Mouse (Mus musculus) CH12.LX (cell line): ENCODE measurements around the gene Gm16253. TPM values are rescaled to one million over a fixed set of nuclear protein-coding genes. Genes with fewer than 3 reads are reported as not detected.

Experiments used
- DNase-seq: peaks from one replicate; pipeline ENCODE4 v3.0.0-alpha.2; 2013; ENCODE audit errors: extremely low read depth
- H3K27ac ChIP-seq: 2 replicates; pipeline ENCODE4 v1.5.1; 2012; ENCODE audit warnings: low read depth, mild to moderate bottlenecking, control low read depth, moderate library complexity; ENCODE audit not compliant: insufficient read depth
- H3K27me3 ChIP-seq: replicated peaks from 2 replicates; pipeline ENCODE3; 2012; ENCODE audit warnings: inconsistent platforms
- H3K36me3 ChIP-seq, 2 experiments: replicated peaks in 1 of 2; 2 replicates each; pipeline versions ENCODE3 to v1.6.1; 2012; ENCODE audit warnings: inconsistent platforms in 1 of 2, low read length in 1 of 2, mild to moderate bottlenecking in 1 of 2, mixed read lengths in 1 of 2, moderate library complexity in 1 of 2; ENCODE audit not compliant: control insufficient read depth in 1 of 2, insufficient read depth in 1 of 2
- H3K4me1 ChIP-seq, 2 experiments: 2 replicates each; pipeline ENCODE4 v1.6.1; 2012; ENCODE audit warnings: inconsistent platforms in 1 of 2, moderate library complexity in 1 of 2; ENCODE audit not compliant: insufficient read depth in 2 of 2, control insufficient read depth in 1 of 2
- H3K4me2 ChIP-seq: 2 replicates; pipeline ENCODE4 v1.6.1; 2012; ENCODE audit warnings: low read depth, mild to moderate bottlenecking, control low read depth; ENCODE audit not compliant: poor library complexity, insufficient read depth, severe bottlenecking
- H3K4me3 ChIP-seq, 3 experiments: fragments of 150-350 bp in 1 of 3; sonication (generic) in 1 of 3; replicated peaks in 1 of 3; 2 replicates each; pipeline versions ENCODE3 to v1.5.1; 2011 to 2012; ENCODE audit warnings: low read depth in 2 of 3, low read length in 2 of 3, mild to moderate bottlenecking in 2 of 3, moderate library complexity in 2 of 3, control low read depth in 1 of 3, improper control_type of control experiment in 1 of 3, inconsistent platforms in 1 of 3, mixed read lengths in 1 of 3; ENCODE audit not compliant: poor library complexity in 1 of 3
- H3K79me2 ChIP-seq: replicated peaks from 2 replicates; pipeline ENCODE4 v1.6.1; 2012; ENCODE audit warnings: mild to moderate bottlenecking, moderate library complexity; ENCODE audit not compliant: control insufficient read depth, poor library complexity, insufficient read depth, severe bottlenecking; ENCODE audit errors: extremely low read depth
- H3K9ac ChIP-seq: 2 replicates; pipeline ENCODE4 v1.6.1; 2012; ENCODE audit warnings: low read depth, mild to moderate bottlenecking, control low read depth, moderate library complexity; ENCODE audit not compliant: insufficient read depth
- H3K9me3 ChIP-seq: replicated peaks from 2 replicates; pipeline ENCODE3; 2012; ENCODE audit warnings: low read length, inconsistent platforms, mixed read lengths
- CHD1 ChIP-seq: IDR thresholded peaks from 2 replicates; pipeline ENCODE4 v1.6.1; 2012; ENCODE audit warnings: low read depth, low read length, improper control_type of control experiment, inconsistent platforms
- CTCF ChIP-seq, 2 experiments: IDR thresholded peaks in 1 of 2; conservative IDR thresholded peaks in 1 of 2; 2 replicates each; pipeline ENCODE4 v1.5.1; 2011 to 2012; ENCODE audit warnings: low read depth in 2 of 2, low read length in 2 of 2, improper control_type of control experiment in 1 of 2, inconsistent platforms in 1 of 2, mild to moderate bottlenecking in 1 of 2, moderate library complexity in 1 of 2
- ELF1 ChIP-seq: IDR thresholded peaks from 2 replicates; pipeline ENCODE4 v1.6.1; 2014; ENCODE audit warnings: low read depth, mild to moderate bottlenecking, inconsistent platforms, low read length, improper control_type of control experiment
- EP300 ChIP-seq: IDR thresholded peaks from 2 replicates; pipeline ENCODE4 v1.6.1; 2011; ENCODE audit warnings: low read length, improper control_type of control experiment
- GABPA ChIP-seq: IDR thresholded peaks from 2 replicates; pipeline ENCODE4 v1.6.1; 2012; ENCODE audit warnings: low read depth, low read length, improper control_type of control experiment, inconsistent platforms; ENCODE audit not compliant: insufficient replicate concordance
- HCFC1 ChIP-seq: IDR thresholded peaks from 2 replicates; pipeline ENCODE4 v1.6.1; 2012; ENCODE audit warnings: low read depth, mild to moderate bottlenecking, inconsistent platforms, low read length, improper control_type of control experiment
- JUN ChIP-seq: IDR thresholded peaks from 2 replicates; pipeline ENCODE4 v1.6.1; 2011; ENCODE audit warnings: low read depth, mild to moderate bottlenecking, low read length, improper control_type of control experiment, moderate library complexity; ENCODE audit not compliant: insufficient read depth
- JUND ChIP-seq: conservative IDR thresholded peaks from 2 replicates; pipeline ENCODE4 v1.6.1; 2011; ENCODE audit warnings: low read depth, low read length, improper control_type of control experiment
- KAT2A ChIP-seq: IDR thresholded peaks from 2 replicates; pipeline ENCODE4 v1.6.1; 2012; ENCODE audit warnings: low read length, improper control_type of control experiment, inconsistent platforms; ENCODE audit not compliant: insufficient replicate concordance
- MAFK ChIP-seq: IDR thresholded peaks from 2 replicates; pipeline ENCODE4 v1.6.1; 2011; ENCODE audit warnings: low read length, improper control_type of control experiment; ENCODE audit not compliant: insufficient replicate concordance
- MAX ChIP-seq: IDR thresholded peaks from 2 replicates; pipeline ENCODE4 v1.6.1; 2011; ENCODE audit warnings: low read length, improper control_type of control experiment
- MXI1 ChIP-seq: IDR thresholded peaks from 2 replicates; pipeline ENCODE4 v1.6.1; 2011; ENCODE audit warnings: mild to moderate bottlenecking, low read depth, low read length, improper control_type of control experiment
- MYC ChIP-seq: IDR thresholded peaks from 2 replicates; pipeline ENCODE4 v1.6.1; 2011; ENCODE audit warnings: low read depth, mild to moderate bottlenecking, improper control_type of control experiment, low read length
- POLR2A ChIP-seq: IDR thresholded peaks from 2 replicates; pipeline ENCODE4 v1.6.1; 2011; ENCODE audit warnings: low read depth, mild to moderate bottlenecking, improper control_type of control experiment, low read length
- POLR2AphosphoS2 ChIP-seq: IDR thresholded peaks from 2 replicates; pipeline ENCODE4 v1.6.1; 2011; ENCODE audit warnings: low read depth, low read length, improper control_type of control experiment
- RAD21 ChIP-seq: IDR thresholded peaks from 2 replicates; pipeline ENCODE4 v1.6.1; 2011; ENCODE audit warnings: low read depth, mild to moderate bottlenecking, low read length, improper control_type of control experiment, moderate library complexity
- SIN3A ChIP-seq: IDR thresholded peaks from 2 replicates; pipeline ENCODE4 v1.6.1; 2012; ENCODE audit warnings: low read length, improper control_type of control experiment, inconsistent platforms
- SMC3 ChIP-seq: IDR thresholded peaks from 2 replicates; pipeline ENCODE4 v1.6.1; 2011; ENCODE audit warnings: low read depth, low read length, improper control_type of control experiment
- TBP ChIP-seq: conservative IDR thresholded peaks from 2 replicates; pipeline ENCODE4 v1.6.1; 2011; ENCODE audit warnings: low read depth, low read length, improper control_type of control experiment
- TCF12 ChIP-seq: IDR thresholded peaks from 2 replicates; pipeline ENCODE4 v1.6.1; 2014; ENCODE audit warnings: low read depth, mild to moderate bottlenecking, inconsistent platforms, low read length, improper control_type of control experiment
- UBTF ChIP-seq: IDR thresholded peaks from 2 replicates; pipeline ENCODE4 v1.6.1; 2012; ENCODE audit warnings: low read depth, mild to moderate bottlenecking, inconsistent platforms, low read length, improper control_type of control experiment, moderate library complexity
- USF1 ChIP-seq: IDR thresholded peaks from 2 replicates; pipeline ENCODE4 v1.6.1; 2014; ENCODE audit warnings: low read depth, mild to moderate bottlenecking, inconsistent platforms, low read length, improper control_type of control experiment
- ZC3H11A ChIP-seq: IDR thresholded peaks from 2 replicates; pipeline ENCODE4 v1.6.1; 2012; ENCODE audit warnings: low read depth, mild to moderate bottlenecking, inconsistent platforms, low read length, improper control_type of control experiment
- dilution Hi-C: fragments of 300-500 bp; cut with MboI; formaldehyde crosslinking; loops from 2 replicates; pipeline ENCODE4 v1.14.3; 2020; ENCODE audit warnings: low sequenced_read_pairs; ENCODE audit not compliant: extremely low pct_unique_long_range_greater_than_20kb, extremely low pct_ligation_motif_present
- in situ Hi-C: fragments of 300-500 bp; cut with MboI; formaldehyde crosslinking; loops from 3 replicates; pipeline ENCODE4 v1.14.3; 2019; ENCODE audit warnings: low sequenced_read_pairs, low pct_ligation_motif_present, low pct_unique_long_range_greater_than_20kb, mixed read lengths
- polyA plus RNA-seq: library from polyadenylated mRNA; unstranded; fragments of >175 nt; gene quantifications from 2 replicates; pipeline ENCODE4 v1.2.1, GENCODE M21; 2012; ENCODE audit warnings: low read depth; ENCODE audit not compliant: insufficient read length
- total RNA-seq, 2 experiments: library from RNA; depleted of rRNA; stranded (reverse); fragments of 300-350 nt in 1 of 2; fragments of >200 nt in 1 of 2; gene quantifications; 2 replicates each; pipeline ENCODE4 v1.2.3; 2012 to 2014

Gm16253 gene
- total and polyA plus RNA-seq, 3 experiments: 0.46 to 0.72 TPM; not detected in 1

DNA sequence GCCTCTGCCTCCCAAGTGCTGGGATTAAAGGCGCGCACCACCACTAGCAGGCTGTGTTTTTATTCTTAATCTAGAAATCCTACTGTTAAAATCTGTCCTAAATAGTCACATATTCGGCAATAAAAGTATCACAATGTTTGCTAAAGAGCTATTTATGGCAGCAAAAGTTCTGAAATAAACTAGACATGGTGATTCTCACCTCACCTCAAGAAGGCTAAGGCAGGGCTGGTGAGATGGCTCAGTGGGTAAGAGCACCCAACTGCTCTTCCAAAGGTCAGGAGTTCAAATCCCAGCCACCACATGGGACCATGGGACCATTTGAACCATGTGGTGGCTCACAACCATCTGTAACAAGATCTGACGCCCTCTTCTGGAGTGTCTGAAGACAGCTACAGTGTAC is 13.9 kb downstream of the Gm16253 start:
- in situ Hi-C loops: loop anchor here (5.0 kb wide), 1 partner anchor 42 kb away; no protein-coding TSS in a partner anchor
- dilution Hi-C loops: no loop called here
- Histone ChIP-seq H3K27ac (no peak overlapping the region), H3K9ac (no peak overlapping the region), H3K27me3 (no peaks in the 10 kb centered on the region), H3K79me2 (no peaks in the 10 kb centered on the region; the same call in 1 of the 2 replicates), H3K4me2 (no peak overlapping the region), H3K9me3 (peaks cover 3% of the 10 kb centered on the region), H3K36me3 (peaks cover 0 to 4% of the 10 kb centered on the region in 2 experiments), H3K4me1 (peaks cover 0 to 10% of the 10 kb centered on the region in 2 experiments; a peak in 1 of 4 replicates), H3K4me3 (no peak overlapping the region)
- TF ChIP-seq TBP: peak; percentile 41; the same call in 1 of the 2 replicates
- TF ChIP-seq MYC: no peak
- no peak for TF ChIP-seq ELF1
- DNase-seq: no peak

DNA sequence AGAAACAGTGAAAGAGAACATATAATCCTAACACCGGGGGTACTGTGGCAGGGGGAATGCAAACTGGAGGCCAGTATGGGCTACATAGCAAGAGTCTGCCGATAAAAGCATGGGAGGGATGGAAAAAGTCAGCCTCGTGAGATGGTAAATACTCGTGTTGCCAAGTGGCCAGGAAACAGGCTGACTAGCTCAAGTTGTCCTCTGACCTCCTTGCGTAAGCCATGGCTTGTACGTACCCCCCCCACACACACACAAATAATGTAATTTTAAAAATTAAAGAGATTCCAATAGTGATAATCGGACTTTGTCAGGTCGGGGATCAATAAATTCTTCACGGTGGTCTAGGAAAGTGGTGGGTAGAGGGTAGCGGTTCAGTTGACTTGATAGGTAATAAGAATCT is 16.6 kb downstream of the Gm16253 start:
- peak overlapping the region; percentile 85 for H3K9ac ChIP-seq
- peaks cover 13% of the 10 kb centered on the region for H3K9me3 ChIP-seq
- TF ChIP-seq TCF12 (no peak), MXI1 (0 out of 2 replicates have a peak, but pooled peaks have one; percentile 17), CTCF (conservative IDR thresholded peaks at IDR 0.05 in 1 of 2, IDR thresholded peaks at IDR 0.05 in 1 of 2; ENCODE audit: low read depth in 2 of 2, low read length in 2 of 2) (no peak), JUND (no peak), SIN3A (peak; percentile 78), HCFC1 (0 out of 2 replicates have a peak, but pooled peaks have one; percentile 1), MAX (peak; percentile 42; the same call in 1 of the 2 replicates)
- H3K27ac ChIP-seq: peak overlapping the region; percentile 41
- H3K36me3 ChIP-seq: peaks cover 0 to 8% of the 10 kb centered on the region in 2 experiments
- in situ Hi-C loops: loop anchor here (5.0 kb wide), 1 partner anchor 39 kb away; no protein-coding TSS in a partner anchor
- no peaks in the 10 kb centered on the region; the same call in 1 of the 2 replicates for H3K79me2 ChIP-seq
- H3K4me2 ChIP-seq: peak overlapping the region; percentile 95
- H3K27me3 ChIP-seq: no peaks in the 10 kb centered on the region
- dilution Hi-C loops: no loop called here
- H3K4me1 ChIP-seq: peaks cover 0 to 10% of the 10 kb centered on the region in 2 experiments; a peak in 1 of 4 replicates
- peak; percentile 60 for DNase-seq
- peak overlapping the region; percentile 52 to 67 (median 61) for H3K4me3 ChIP-seq

DNA sequence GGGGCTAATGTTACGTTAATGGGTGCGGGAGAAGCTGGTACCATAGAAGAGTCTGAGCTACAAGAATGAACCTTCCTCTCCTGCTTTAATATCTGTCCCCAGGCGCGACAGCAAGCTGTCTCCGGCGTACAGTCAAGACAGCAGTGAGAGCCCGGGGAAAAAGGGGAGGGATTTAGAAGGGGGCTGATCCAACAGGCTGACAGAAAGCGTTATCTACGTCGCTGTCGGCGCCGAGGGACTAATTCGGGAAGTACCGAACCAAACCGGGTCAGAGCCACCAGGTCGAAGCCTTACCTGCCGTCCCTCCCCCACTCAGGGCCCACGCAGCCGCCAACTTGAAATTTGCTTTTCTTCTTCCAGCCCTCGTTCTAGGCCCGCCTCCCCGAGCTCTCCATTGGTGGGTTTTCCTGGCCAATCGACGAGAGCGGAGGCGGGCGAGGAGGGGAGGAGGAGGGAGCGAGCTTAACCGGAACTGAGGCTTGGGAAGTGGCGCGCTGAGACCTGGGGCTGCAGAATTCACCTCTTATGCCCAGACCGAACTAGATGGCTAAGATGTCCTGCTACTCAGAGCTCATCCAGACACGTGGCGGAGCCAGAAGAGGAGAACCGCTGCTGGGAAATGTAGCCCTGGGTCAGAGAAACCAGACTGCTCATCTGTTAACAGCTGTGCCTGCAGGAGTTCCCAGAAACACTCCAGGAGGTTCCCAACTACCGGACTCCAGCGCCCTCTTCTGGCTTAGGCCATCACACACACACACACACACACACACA is 17.2 kb downstream of the Gm16253 start, which contains the start of gene Polr3gl:
TSS of gene Polr3gl (minus strand) at position 392 of the 771 bp plus-strand sequence.
- peak; percentile 97 for DNase-seq
- Histone ChIP-seq H3K4me3 (peak within 1 kb of the TSS; percentile 52 to 67 (median 61)), H3K27ac (peak within 1 kb of the TSS; percentile 41), H3K36me3 (peaks cover 0 to 8% of the 10 kb centered on the region in 2 experiments), H3K9ac (peak within 1 kb of the TSS; percentile 85), H3K4me1 (peaks cover 0 to 10% of the 10 kb centered on the region in 2 experiments; a peak in 1 of 4 replicates), H3K4me2 (peak within 1 kb of the TSS; percentile 95), H3K9me3 (peaks cover 14% of the 10 kb centered on the region), H3K79me2 (no peaks in the 10 kb centered on the region), H3K27me3 (no peaks in the 10 kb centered on the region)
- in situ Hi-C loops: loop anchor here (5.0 kb wide), 1 partner anchor 38 kb away; no protein-coding TSS in a partner anchor
- dilution Hi-C loops: no loop called here
- TF ChIP-seq TCF12: peak; percentile 72; the same call in 1 of the 2 replicates
- TF ChIP-seq ZC3H11A: no peak
- no peak; the same call in 1 of the 2 replicates for TF ChIP-seq RAD21
- TF ChIP-seq USF1: no peak
- TF ChIP-seq EP300: 0 out of 2 replicates have a peak, but pooled peaks have one; percentile 12
- TF ChIP-seq KAT2A: no peak
- 0 out of 2 replicates have a peak, but pooled peaks have one; percentile 7 for TF ChIP-seq UBTF
- no peak for TF ChIP-seq CHD1
- peak; percentile 50; the same call in 1 of the 2 replicates for TF ChIP-seq POLR2AphosphoS2
- peak in 1 of 2 experiments; percentile 38; a peak in 2 of 4 replicates for TF ChIP-seq CTCF (conservative IDR thresholded peaks at IDR 0.05 in 1 of 2, IDR thresholded peaks at IDR 0.05 in 1 of 2; ENCODE audit: low read depth in 2 of 2, low read length in 2 of 2)
- peak; percentile 82 for TF ChIP-seq ELF1
- peak; percentile 75 for TF ChIP-seq POLR2A
- TF ChIP-seq GABPA: no peak
- no peak for TF ChIP-seq SMC3
- no peak for TF ChIP-seq MAFK
- TF ChIP-seq JUN: no peak
